Mouse (Mus musculus) liver, embryonic 14.5 days (tissue): ENCODE measurements around the gene Pip5k1b. TPM values are rescaled to one million over a fixed set of nuclear protein-coding genes. Genes with fewer than 3 reads are reported as not detected.

Experiments
- ATAC-seq: fragments of 200-750 bp; cut with Nextera tagmentation; 2 replicates; pipeline ENCODE4 v1.8.0; 2017; ENCODE audit warnings: moderate number of reproducible peaks, mild to moderate bottlenecking, moderate library complexity; ENCODE audit not compliant: insufficient read depth
- DNase-seq, 3 experiments: peaks; one replicate each; pipeline ENCODE4 v3.0.0-alpha.2; 2012 to 2013; ENCODE audit warnings: low read depth in 3 of 3, low spot score in 3 of 3
- H3K27ac ChIP-seq: fragments of 300-500 bp; sonication (generic); 2 replicates; pipeline ENCODE4 v1.5.1; 2014; ENCODE audit warnings: moderate library complexity, mild to moderate bottlenecking, control low read depth, inconsistent platforms
- H3K27me3 ChIP-seq: fragments of 300-500 bp; sonication (generic); 2 replicates; pipeline ENCODE4 v1.6.1; 2014; ENCODE audit warnings: mild to moderate bottlenecking, low read length, moderate library complexity; ENCODE audit not compliant: control insufficient read depth, insufficient read depth
- H3K36me3 ChIP-seq: fragments of 300-500 bp; sonication (generic); replicated peaks from 2 replicates; pipeline ENCODE4 v1.6.1; 2014; ENCODE audit warnings: low read depth; ENCODE audit not compliant: control insufficient read depth, insufficient read depth
- H3K4me1 ChIP-seq, 2 experiments: fragments of 200-500 bp in 1 of 2; fragments of 300-500 bp in 1 of 2; sonication (generic) in 1 of 2; replicated peaks; 2 replicates each; pipeline ENCODE4 v1.6.1; 2012 to 2014; ENCODE audit warnings: antibody characterized with exemption in 1 of 2, inconsistent platforms in 1 of 2, low read length in 1 of 2; ENCODE audit not compliant: control insufficient read depth in 2 of 2, insufficient read depth in 2 of 2
- H3K4me2 ChIP-seq: fragments of 300-500 bp; sonication (generic); 2 replicates; pipeline ENCODE4 v1.6.1; 2014; ENCODE audit warnings: low read depth, mild to moderate bottlenecking, control low read depth, moderate library complexity
- H3K4me3 ChIP-seq, 2 experiments: fragments of 200-500 bp in 1 of 2; fragments of 300-500 bp in 1 of 2; sonication (generic) in 1 of 2; 2 replicates each; pipeline ENCODE4 v1.5.1; 2012 to 2014; ENCODE audit warnings: low read depth in 2 of 2, low read length in 2 of 2, mild to moderate bottlenecking in 2 of 2, control low read depth in 1 of 2, inconsistent platforms in 1 of 2, moderate library complexity in 1 of 2; ENCODE audit not compliant: insufficient read depth in 1 of 2
- H3K9ac ChIP-seq: fragments of 300-500 bp; sonication (generic); replicated peaks from 2 replicates; pipeline ENCODE4 v1.6.1; 2014; ENCODE audit warnings: mild to moderate bottlenecking, control low read depth, moderate library complexity
- H3K9me3 ChIP-seq: fragments of 300-500 bp; sonication (generic); 2 replicates; pipeline ENCODE4 v1.6.1; 2016; ENCODE audit warnings: low read length, mixed read lengths; ENCODE audit not compliant: control insufficient read depth
- CTCF ChIP-seq: IDR thresholded peaks from 2 replicates; pipeline ENCODE4 v1.5.1; 2016; ENCODE audit warnings: antibody characterized with exemption, low read depth, control low read depth
- EP300 ChIP-seq: IDR thresholded peaks from 2 replicates; pipeline ENCODE4 v1.6.1; 2016; ENCODE audit warnings: antibody characterized with exemption, low read depth
- WGBS: fragments of 180-500 bp; shearing (Covaris S2); extraction: QIAGEN DNeasy Blood & Tissue Kit; methylation state at CpG from one replicate; pipeline ENCODE4 v1.1.7; 2014; ENCODE audit not compliant: insufficient replicate concordance; 5-methylcytosine and 5-hydroxymethylcytosine counted together
- polyA plus RNA-seq, 2 experiments: library from polyadenylated mRNA; depleted of rRNA in 1 of 2; stranded (reverse) in 1 of 2; unstranded in 1 of 2; fragments of >200 nt; fragmentation: Nextera tagmentation in 1 of 2; extraction: Ambion mirVana in 1 of 2; gene quantifications; 2 replicates each; pipeline versions ENCODE4 v1.2.1 to v1.2.3; 2012 to 2014

Pip5k1b gene
- polyA plus RNA-seq, 2 experiments = 8.1 to 10.8 TPM

- no peak overlapping the region for H3K9ac ChIP-seq
- DNase-seq (no peak), ATAC-seq (no peak)
- no peaks in the 10 kb centered on the region for H3K27me3 ChIP-seq
- H3K4me3 ChIP-seq = no peak overlapping the region
- no peak overlapping the region for H3K27ac ChIP-seq
- no peak overlapping the region for H3K4me2 ChIP-seq
- H3K4me1 ChIP-seq = no peaks in the 10 kb centered on the region; a peak in 1 of 4 replicates
- TF ChIP-seq CTCF (no peak), EP300 (no peak)
- H3K9me3 ChIP-seq = no peaks in the 10 kb centered on the region
- WGBS = 93% methylated on average over 3 of the region's 3 CpGs
- no peaks in the 10 kb centered on the region for H3K36me3 ChIP-seq
Observed at GRCm38 (mm10) chr19:24428011-24428410, 127.7 kb downstream of the Pip5k1b start.

GRCm38 (mm10) chr19:24427258-24427657 lies 128.4 kb downstream of the Pip5k1b start:
- no peak overlapping the region for H3K9ac ChIP-seq
- no peak overlapping the region for H3K27ac ChIP-seq
- no peaks in the 10 kb centered on the region; a peak in 1 of 4 replicates for H3K4me1 ChIP-seq
- 62% methylated on average over 4 of the region's 4 CpGs for WGBS
- TF ChIP-seq CTCF = no peak
- no peak for TF ChIP-seq EP300
- DNase-seq (no peak), ATAC-seq (no peak)
- no peaks in the 10 kb centered on the region for H3K9me3 ChIP-seq
- no peak overlapping the region for H3K4me2 ChIP-seq
- H3K36me3 ChIP-seq = no peaks in the 10 kb centered on the region
- no peaks in the 10 kb centered on the region for H3K27me3 ChIP-seq
- H3K4me3 ChIP-seq = no peak overlapping the region

GRCm38 (mm10) chr19:24426759-24427181 lies 128.9 kb downstream of the Pip5k1b start:
- Histone ChIP-seq H3K4me1 (no peaks in the 10 kb centered on the region; a peak in 1 of 4 replicates), H3K27me3 (no peaks in the 10 kb centered on the region), H3K9ac (no peak overlapping the region), H3K36me3 (no peaks in the 10 kb centered on the region), H3K27ac (no peak overlapping the region), H3K4me3 (no peak overlapping the region), H3K4me2 (no peak overlapping the region), H3K9me3 (no peaks in the 10 kb centered on the region)
- DNase-seq (no peak), ATAC-seq (no peak)
- 79% methylated on average over 7 of the region's 7 CpGs for WGBS
- TF ChIP-seq CTCF (no peak), EP300 (no peak)

GRCm38 (mm10) chr19:24418030-24418429 lies 137.6 kb downstream of the Pip5k1b start:
- 0 out of 4 replicates have a peak, but pooled peaks cover 0 to 2% of the 10 kb centered on the region in 2 experiments for H3K4me1 ChIP-seq
- no peak overlapping the region for H3K4me2 ChIP-seq
- ATAC-seq (no peak), DNase-seq (no peak)
- H3K27ac ChIP-seq = no peak overlapping the region
- H3K4me3 ChIP-seq = no peak overlapping the region
- H3K9ac ChIP-seq = no peak overlapping the region
- TF ChIP-seq EP300 (no peak), CTCF (no peak)
- no peaks in the 10 kb centered on the region for H3K9me3 ChIP-seq
- WGBS = 52% methylated on average over 3 of the region's 3 CpGs
- no peaks in the 10 kb centered on the region for H3K36me3 ChIP-seq
- no peaks in the 10 kb centered on the region for H3K27me3 ChIP-seq

- Histone ChIP-seq H3K4me1 (0 out of 4 replicates have a peak, but pooled peaks cover 0 to 2% of the 10 kb centered on the region in 2 experiments), H3K27ac (no peak overlapping the region), H3K9me3 (no peaks in the 10 kb centered on the region), H3K36me3 (no peaks in the 10 kb centered on the region), H3K4me2 (no peak overlapping the region), H3K4me3 (no peak overlapping the region), H3K9ac (no peak overlapping the region), H3K27me3 (no peaks in the 10 kb centered on the region)
- DNase-seq (no peak), ATAC-seq (no peak)
- TF ChIP-seq CTCF (no peak), EP300 (no peak)
- WGBS = 69% methylated on average over 3 of the region's 3 CpGs
Observed at GRCm38 (mm10) chr19:24417659-24418004, 138.0 kb downstream of the Pip5k1b start.
